Mouse (Mus musculus) midbrain, postnatal 0 days (tissue): ENCODE measurements around the gene Smndc1. TPM values are rescaled to one million over a fixed set of nuclear protein-coding genes. Genes with fewer than 3 reads are reported as not detected.
A peak's percentile ranks its signal among the peaks of the same experiment; 100 is the strongest.

Experiments used
- ATAC-seq: fragments of 200-750 bp; cut with Nextera tagmentation; 2 replicates; pipeline ENCODE4 v1.8.0; 2017; ENCODE audit warnings: moderate number of reproducible peaks, mild to moderate bottlenecking, moderate TSS enrichment, moderate library complexity; ENCODE audit not compliant: low FRiP score
- DNase-seq: peaks from one replicate; pipeline ENCODE4 v3.0.0-alpha.2; 2015; ENCODE audit warnings: low spot score
- H3K27ac ChIP-seq: fragments of 300-500 bp; sonication (generic); 2 replicates; pipeline ENCODE4 v1.5.1; 2014; ENCODE audit warnings: low read depth, mild to moderate bottlenecking, low read length, mixed read lengths
- H3K27me3 ChIP-seq: fragments of 300-500 bp; sonication (generic); 2 replicates; pipeline ENCODE4 v1.6.1; 2014; ENCODE audit warnings: low read length, control low read depth, mixed read lengths; ENCODE audit not compliant: insufficient read depth
- H3K36me3 ChIP-seq: fragments of 300-500 bp; sonication (generic); 2 replicates; pipeline ENCODE4 v1.6.1; 2014; ENCODE audit warnings: low read length, control low read depth, mixed read lengths; ENCODE audit not compliant: insufficient read depth
- H3K4me1 ChIP-seq: fragments of 300-500 bp; sonication (generic); 2 replicates; pipeline ENCODE4 v1.6.1; 2014; ENCODE audit warnings: mild to moderate bottlenecking, control low read depth, antibody characterized with exemption, low read length, mixed read lengths; ENCODE audit not compliant: insufficient read depth
- H3K4me2 ChIP-seq: fragments of 300-500 bp; sonication (generic); 2 replicates; pipeline ENCODE4 v1.6.1; 2014; ENCODE audit warnings: low read depth, mild to moderate bottlenecking, low read length, mixed read lengths; ENCODE audit not compliant: poor library complexity, severe bottlenecking
- H3K4me3 ChIP-seq: fragments of 300-500 bp; sonication (generic); 2 replicates; pipeline ENCODE4 v1.5.1; 2014; ENCODE audit warnings: low read depth, mild to moderate bottlenecking, low read length, moderate library complexity
- H3K9ac ChIP-seq: fragments of 300-500 bp; sonication (generic); replicated peaks from 2 replicates; pipeline ENCODE4 v1.6.1; 2014; ENCODE audit warnings: mild to moderate bottlenecking, low read length, moderate library complexity, mixed read lengths; ENCODE audit not compliant: poor library complexity, severe bottlenecking
- H3K9me3 ChIP-seq: fragments of 300-500 bp; sonication (generic); 2 replicates; pipeline ENCODE4 v1.6.1; 2016; ENCODE audit warnings: low read length, control low read depth
- CTCF ChIP-seq: IDR thresholded peaks from 2 replicates; pipeline ENCODE4 v1.5.1; 2016; ENCODE audit warnings: antibody characterized with exemption, mild to moderate bottlenecking
- WGBS: fragments of 180-500 bp; shearing (Covaris S2); extraction: QIAGEN DNeasy Blood & Tissue Kit; methylation state at CpG from one replicate; pipeline ENCODE4 v1.1.7; 2014; 5-methylcytosine and 5-hydroxymethylcytosine counted together
- polyA plus RNA-seq: library from polyadenylated mRNA; unstranded; fragments of >200 nt; fragmentation: Nextera tagmentation; extraction: Ambion mirVana; gene quantifications from 2 replicates; pipeline ENCODE4 v1.2.1, GENCODE M21; 2015
- total RNA-seq: library from RNA; depleted of rRNA; stranded (reverse); fragments of >200 nt; gene quantifications from 2 replicates; pipeline ENCODE4 v1.2.3, GENCODE M21; 2014

Smndc1 gene
- total and polyA plus RNA-seq, 2 experiments from 2014 or later, result 8.9 to 35.0 TPM

DNA sequence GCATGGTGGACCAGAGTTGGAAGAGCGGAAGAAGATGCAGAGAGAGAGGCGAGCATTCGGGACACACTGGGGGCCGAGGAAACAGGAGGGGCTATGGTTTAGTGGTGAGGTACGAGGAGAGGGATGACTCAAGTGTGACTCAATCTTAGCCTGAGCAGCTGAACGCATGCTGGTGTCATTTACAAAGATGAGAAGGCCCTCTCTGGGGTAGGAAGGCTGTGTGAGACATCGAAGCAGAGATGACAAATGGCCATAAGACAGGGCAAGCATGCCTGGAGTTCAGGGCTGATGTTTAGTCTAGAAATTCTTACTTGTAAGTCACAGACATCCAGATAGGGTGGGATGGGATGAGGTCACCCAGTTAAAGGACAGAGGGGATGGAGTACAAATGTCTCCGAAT is 18.0 kb upstream of the Smndc1 start:
- WGBS, result 90% methylated on average over 8 of the region's 8 CpGs
- ATAC-seq, result no peak

DNA sequence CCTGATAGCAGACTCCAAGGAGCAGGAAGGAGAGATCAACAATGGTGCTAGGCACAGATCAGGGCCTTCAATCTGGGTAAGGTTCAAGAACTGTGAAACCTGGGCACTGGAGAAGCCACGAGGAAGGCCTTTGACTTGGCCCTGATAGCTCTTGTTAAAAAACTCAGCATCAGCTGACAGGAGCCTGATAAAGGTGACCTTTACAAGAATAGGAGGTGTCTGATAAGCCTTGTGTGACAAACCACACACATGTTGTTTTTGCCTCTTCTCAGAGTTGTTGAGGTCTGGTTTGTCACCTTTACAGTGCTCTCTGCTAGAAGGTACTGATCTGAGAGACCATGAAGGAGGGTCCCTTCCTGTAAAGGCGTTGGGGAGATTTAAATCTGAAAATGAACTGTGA is 17.0 kb upstream of the Smndc1 start:
- DNase-seq (no peak), ATAC-seq (no peak)
- Histone ChIP-seq H3K27ac (no peak overlapping the region), H3K4me1 (no peaks in the 10 kb centered on the region; the same call in 1 of the 2 replicates), H3K4me3 (no peak overlapping the region), H3K9ac (no peak overlapping the region), H3K4me2 (no peak overlapping the region), H3K36me3 (no peaks in the 10 kb centered on the region), H3K9me3 (no peaks in the 10 kb centered on the region), H3K27me3 (no peaks in the 10 kb centered on the region)
- TF ChIP-seq CTCF, result no peak
- WGBS, result 77% methylated on average over 2 of the region's 2 CpGs

More for the DNA sequence above, 18.0 kb upstream of the Smndc1 start:
- H3K9ac ChIP-seq, result no peak overlapping the region
- no peaks in the 10 kb centered on the region for H3K27me3 ChIP-seq
- no peak overlapping the region for H3K27ac ChIP-seq
- H3K9me3 ChIP-seq, result no peaks in the 10 kb centered on the region
- no peak overlapping the region for H3K4me2 ChIP-seq
- no peak for TF ChIP-seq CTCF
- H3K36me3 ChIP-seq, result no peaks in the 10 kb centered on the region
- no peak overlapping the region for H3K4me3 ChIP-seq
- DNase-seq, result no peak
- H3K4me1 ChIP-seq, result no peaks in the 10 kb centered on the region; the same call in 1 of the 2 replicates

DNA sequence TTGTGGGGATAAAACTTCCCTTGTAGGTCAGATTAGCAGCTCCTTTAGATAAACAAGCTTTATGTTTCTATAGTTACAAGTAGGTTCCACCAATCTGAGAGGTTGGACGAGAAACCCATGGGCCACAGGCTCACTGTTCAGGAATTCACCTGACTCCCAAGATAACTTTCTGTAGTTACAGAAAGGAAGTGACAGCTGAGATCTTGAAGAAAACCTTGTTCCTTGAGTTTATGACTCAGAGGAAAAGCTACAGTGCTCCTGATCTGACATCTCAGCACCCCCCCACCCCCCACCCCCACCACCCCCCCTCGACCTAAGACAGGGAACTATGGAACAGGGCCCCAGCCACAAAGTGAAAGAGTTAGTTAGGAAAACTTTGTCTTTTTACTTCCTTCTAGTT is 15.4 kb upstream of the Smndc1 start:
- Histone ChIP-seq H3K9me3 (no peaks in the 10 kb centered on the region), H3K27me3 (no peaks in the 10 kb centered on the region), H3K4me2 (no peak overlapping the region), H3K27ac (no peak overlapping the region), H3K9ac (no peak overlapping the region), H3K4me3 (no peak overlapping the region), H3K4me1 (no peaks in the 10 kb centered on the region), H3K36me3 (no peaks in the 10 kb centered on the region)
- no peak for TF ChIP-seq CTCF
- DNase-seq (no peak), ATAC-seq (no peak)
- 69% methylated on average over 2 of the region's 2 CpGs for WGBS

DNA sequence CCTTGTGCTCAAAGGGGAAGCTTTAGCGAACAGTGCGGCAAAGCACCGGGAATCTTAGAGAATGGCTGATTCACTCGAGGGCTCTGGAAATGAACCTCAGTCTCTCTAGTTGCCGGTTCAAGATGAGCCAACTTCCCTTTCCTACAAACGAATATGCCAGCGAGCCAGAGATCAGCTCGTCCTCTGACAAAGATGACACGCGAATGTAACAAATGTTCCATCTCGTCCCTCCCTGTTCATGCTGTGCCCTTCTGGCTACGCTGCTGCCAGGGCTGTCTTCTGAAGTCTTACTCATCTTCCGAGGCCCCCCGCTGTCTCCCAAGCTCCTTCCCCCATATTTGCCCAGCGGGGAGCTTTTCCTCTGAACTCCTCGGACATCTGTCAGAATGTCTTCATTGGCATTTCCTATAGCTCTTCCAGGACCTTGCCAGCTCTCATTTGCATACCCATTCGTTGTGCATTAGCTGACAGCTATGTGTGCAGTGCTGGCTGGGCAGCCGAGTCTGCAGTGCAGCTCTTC is 14.5 kb upstream of the Smndc1 start:
- H3K4me2 ChIP-seq, result no peak overlapping the region
- no peaks in the 10 kb centered on the region for H3K36me3 ChIP-seq
- 58% methylated on average over 18 of the region's 18 CpGs for WGBS
- no peak overlapping the region for H3K9ac ChIP-seq
- TF ChIP-seq CTCF, result no peak
- H3K27me3 ChIP-seq, result no peaks in the 10 kb centered on the region
- no peaks in the 10 kb centered on the region for H3K4me1 ChIP-seq
- no peaks in the 10 kb centered on the region for H3K9me3 ChIP-seq
- H3K27ac ChIP-seq, result no peak overlapping the region
- H3K4me3 ChIP-seq, result no peak overlapping the region
- DNase-seq (peak; percentile 90), ATAC-seq (peak; percentile 49; the same call in 1 of the 2 replicates)

DNA sequence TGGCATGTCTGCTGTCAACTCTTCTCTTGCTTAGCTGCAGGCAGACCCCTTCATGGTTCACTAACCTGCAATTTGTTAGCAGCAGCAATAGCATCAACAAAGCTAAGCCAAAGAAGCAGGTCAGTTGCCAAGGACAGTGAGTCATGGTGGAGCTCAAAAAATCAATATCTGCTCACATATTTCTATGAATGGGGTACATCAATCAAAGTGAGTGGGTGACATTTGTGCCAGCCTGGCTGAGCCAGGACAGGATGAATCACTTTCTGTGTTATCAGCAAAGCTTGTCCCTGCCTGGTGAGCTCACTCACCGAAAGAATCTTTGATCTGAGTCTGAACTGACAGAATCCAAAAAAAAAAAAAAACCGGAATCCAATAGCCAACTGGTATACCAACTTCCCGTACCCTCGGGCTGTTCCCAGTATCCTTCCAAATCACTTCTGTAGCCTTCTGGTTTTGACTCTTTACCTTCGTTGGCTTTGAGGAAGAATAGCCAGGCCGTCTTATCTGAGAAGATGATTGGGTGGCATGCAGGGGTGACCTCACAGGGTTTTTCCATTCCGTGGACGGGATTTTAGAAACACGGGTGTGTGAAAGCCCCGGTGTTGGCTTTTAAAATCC is 13.9 kb upstream of the Smndc1 start:
- ATAC-seq, result no peak; the same call in 1 of the 2 replicates
- H3K4me2 ChIP-seq, result no peak overlapping the region
- H3K27me3 ChIP-seq, result no peaks in the 10 kb centered on the region
- DNase-seq, result peak; percentile 66
- no peak overlapping the region for H3K27ac ChIP-seq
- TF ChIP-seq CTCF, result no peak
- H3K4me3 ChIP-seq, result no peak overlapping the region
- no peaks in the 10 kb centered on the region for H3K9me3 ChIP-seq
- no peaks in the 10 kb centered on the region for H3K4me1 ChIP-seq
- 89% methylated on average over 10 of the region's 10 CpGs for whole genome bisulfite sequencing
- no peaks in the 10 kb centered on the region for H3K36me3 ChIP-seq
- no peak overlapping the region for H3K9ac ChIP-seq

DNA sequence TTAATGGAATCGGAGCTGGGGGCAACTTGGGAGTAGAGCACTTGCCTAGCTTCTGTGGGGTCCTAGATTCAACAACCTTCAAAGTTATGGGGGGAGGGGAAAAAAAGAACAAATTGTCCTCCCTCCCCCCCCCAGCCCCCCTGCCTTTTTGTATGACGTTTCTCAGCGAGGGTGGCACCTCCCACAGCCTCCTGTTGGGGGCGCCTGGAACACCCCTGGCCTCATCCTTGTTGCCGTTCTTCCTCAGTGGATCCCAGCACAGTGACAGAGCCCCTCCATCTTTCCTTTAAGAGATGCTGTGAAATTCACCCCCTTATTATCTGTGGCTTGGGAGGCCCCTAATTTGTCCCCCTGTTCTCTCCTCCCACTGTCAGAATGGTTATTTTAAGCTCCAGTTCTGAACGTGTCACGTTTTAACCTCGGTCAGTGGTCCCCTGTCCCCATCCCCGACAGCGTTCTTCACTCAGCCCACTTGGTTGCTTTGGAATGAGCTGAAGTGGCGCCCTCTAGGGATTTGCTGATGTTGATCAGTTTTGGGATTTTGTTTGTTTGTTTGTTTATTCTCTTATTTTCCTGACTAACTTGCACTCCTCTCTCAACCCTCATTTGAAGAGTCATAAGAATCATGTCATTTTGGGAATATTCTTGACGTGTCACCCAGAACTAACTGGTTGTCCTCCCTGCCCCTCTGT is 12.5 kb upstream of the Smndc1 start:
- Histone ChIP-seq H3K27me3 (no peaks in the 10 kb centered on the region), H3K4me1 (no peaks in the 10 kb centered on the region), H3K27ac (no peak overlapping the region), H3K9ac (no peak overlapping the region), H3K4me2 (no peak overlapping the region), H3K4me3 (no peak overlapping the region), H3K36me3 (no peaks in the 10 kb centered on the region), H3K9me3 (no peaks in the 10 kb centered on the region)
- ATAC-seq (no peak), DNase-seq (no peak)
- WGBS, result 52% methylated on average over 12 of the region's 12 CpGs
- no peak; the same call in 1 of the 2 replicates for TF ChIP-seq CTCF
